Mouse (Mus musculus): ENCODE results near the gene Cfap58. TPM values are rescaled to one million over a fixed set of nuclear protein-coding genes. Genes with fewer than 3 reads are reported as not detected.

The Cfap58 gene
- polyA plus RNA-seq, 1 experiment = not detected

- Histone ChIP-seq H3K9me3 (ENCODE audit: control insufficient read depth, low read length) (peaks cover 3% of the 10 kb centered on the region; the same call in 1 of the 2 replicates), H3K4me3 (replicated peaks) (no peak overlapping the region), H3K27me3 (ENCODE audit: control insufficient read depth) (no peaks in the 10 kb centered on the region), H3K36me3 (ENCODE audit: control insufficient read depth) (no peaks in the 10 kb centered on the region), H3K4me1 (ENCODE audit: control insufficient read depth) (no peaks in the 10 kb centered on the region)
- TF ChIP-seq TAL1 (IDR thresholded peaks at IDR 0.05; ENCODE audit: low read length) (no peak), GATA1 (IDR thresholded peaks at IDR 0.05; ENCODE audit: low read length) (no peak)
Measured at GRCm38 (mm10) chr19:47927032-47927431, 10.4 kb upstream of the Cfap58 start.

- Histone ChIP-seq H3K4me3 (replicated peaks) (no peak overlapping the region), H3K4me1 (ENCODE audit: control insufficient read depth) (no peaks in the 10 kb centered on the region), H3K36me3 (ENCODE audit: control insufficient read depth) (no peaks in the 10 kb centered on the region), H3K9me3 (ENCODE audit: control insufficient read depth, low read length) (peaks cover 3% of the 10 kb centered on the region; the same call in 1 of the 2 replicates), H3K27me3 (ENCODE audit: control insufficient read depth) (no peaks in the 10 kb centered on the region)
- TF ChIP-seq TAL1 (IDR thresholded peaks at IDR 0.05; ENCODE audit: low read length) (no peak), GATA1 (IDR thresholded peaks at IDR 0.05; ENCODE audit: low read length) (no peak)
Measured at GRCm38 (mm10) chr19:47929043-47929442, 8.4 kb upstream of the Cfap58 start.

- TF ChIP-seq GATA1 (IDR thresholded peaks at IDR 0.05; ENCODE audit: low read length) (no peak), TAL1 (IDR thresholded peaks at IDR 0.05; ENCODE audit: low read length) (no peak)
- peaks cover 9% of the 10 kb centered on the region for H3K27me3 ChIP-seq (ENCODE audit: control insufficient read depth)
- no peaks in the 10 kb centered on the region for H3K4me1 ChIP-seq (ENCODE audit: control insufficient read depth)
Measured at GRCm38 (mm10) chr19:47931982-47932638, 5.4 kb upstream of the Cfap58 start.

GRCm38 (mm10) chr19:47934146-47934545, 3.3 kb upstream of the Cfap58 start:
- H3K9me3 ChIP-seq (ENCODE audit: control insufficient read depth, low read length) = no peaks in the 10 kb centered on the region
- H3K36me3 ChIP-seq (ENCODE audit: control insufficient read depth) = no peaks in the 10 kb centered on the region
- H3K27me3 ChIP-seq (ENCODE audit: control insufficient read depth) = peaks cover 27% of the 10 kb centered on the region
- no peak overlapping the region for H3K4me3 ChIP-seq (replicated peaks)
- TF ChIP-seq GATA1 (IDR thresholded peaks at IDR 0.05; ENCODE audit: low read length) = no peak
- TF ChIP-seq TAL1 (IDR thresholded peaks at IDR 0.05; ENCODE audit: low read length) = no peak
- H3K4me1 ChIP-seq (ENCODE audit: control insufficient read depth) = peaks cover 7% of the 10 kb centered on the region

More at GRCm38 (mm10) chr19:47931982-47932638, 5.4 kb upstream of the Cfap58 start:
- Histone ChIP-seq H3K36me3 (ENCODE audit: control insufficient read depth) (no peaks in the 10 kb centered on the region), H3K9me3 (ENCODE audit: control insufficient read depth, low read length) (no peaks in the 10 kb centered on the region), H3K4me3 (replicated peaks) (no peak overlapping the region)

DNA sequence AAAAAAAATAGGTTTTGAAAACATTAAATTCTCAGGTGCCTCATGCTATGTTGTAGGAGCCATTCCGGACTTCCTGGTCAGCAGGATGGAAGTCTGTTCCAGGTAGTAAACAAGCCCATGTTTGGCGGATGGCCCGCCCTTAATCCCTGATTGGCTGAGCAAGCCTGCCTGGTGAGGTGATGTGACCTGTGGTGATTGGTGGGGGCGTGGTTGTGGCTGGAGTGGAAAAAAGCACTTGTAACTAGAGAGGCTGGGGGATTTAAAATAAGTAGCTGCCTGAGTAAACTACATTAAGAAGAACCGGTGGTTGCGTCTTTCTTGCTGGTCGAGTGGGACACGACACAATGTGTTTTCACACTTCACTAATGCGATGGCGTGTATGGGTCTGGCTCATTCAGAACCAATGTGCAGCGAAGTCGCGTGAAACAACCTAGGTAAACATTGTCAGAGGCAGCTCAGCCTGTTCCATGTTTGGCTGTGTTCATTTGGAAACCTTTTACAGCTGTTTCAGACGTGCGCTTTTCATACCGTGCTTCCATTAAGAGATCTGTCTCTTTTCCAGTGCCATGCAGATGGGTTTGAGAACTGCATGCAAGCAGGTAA, 2.7 kb upstream of the Cfap58 start:
- Histone ChIP-seq H3K4me1 (ENCODE audit: control insufficient read depth) (peaks cover 7% of the 10 kb centered on the region), H3K36me3 (ENCODE audit: control insufficient read depth) (no peaks in the 10 kb centered on the region), H3K4me3 (replicated peaks) (no peak overlapping the region), H3K27me3 (ENCODE audit: control insufficient read depth) (peaks cover 28% of the 10 kb centered on the region), H3K9me3 (ENCODE audit: control insufficient read depth, low read length) (no peaks in the 10 kb centered on the region)
- TF ChIP-seq TAL1 (IDR thresholded peaks at IDR 0.05; ENCODE audit: low read length) (no peak), GATA1 (IDR thresholded peaks at IDR 0.05; ENCODE audit: low read length) (no peak)

GRCm38 (mm10) chr19:47935530-47935929, 1.9 kb upstream of the Cfap58 start:
- H3K9me3 ChIP-seq (ENCODE audit: control insufficient read depth, low read length) = no peaks in the 10 kb centered on the region
- peaks cover 31% of the 10 kb centered on the region for H3K27me3 ChIP-seq (ENCODE audit: control insufficient read depth)
- H3K4me3 ChIP-seq (replicated peaks) = no peak overlapping the region
- H3K4me1 ChIP-seq (ENCODE audit: control insufficient read depth) = peaks cover 7% of the 10 kb centered on the region
- no peak for TF ChIP-seq TAL1 (IDR thresholded peaks at IDR 0.05; ENCODE audit: low read length)
- TF ChIP-seq GATA1 (IDR thresholded peaks at IDR 0.05; ENCODE audit: low read length) = no peak
- H3K36me3 ChIP-seq (ENCODE audit: control insufficient read depth) = no peaks in the 10 kb centered on the region

DNA sequence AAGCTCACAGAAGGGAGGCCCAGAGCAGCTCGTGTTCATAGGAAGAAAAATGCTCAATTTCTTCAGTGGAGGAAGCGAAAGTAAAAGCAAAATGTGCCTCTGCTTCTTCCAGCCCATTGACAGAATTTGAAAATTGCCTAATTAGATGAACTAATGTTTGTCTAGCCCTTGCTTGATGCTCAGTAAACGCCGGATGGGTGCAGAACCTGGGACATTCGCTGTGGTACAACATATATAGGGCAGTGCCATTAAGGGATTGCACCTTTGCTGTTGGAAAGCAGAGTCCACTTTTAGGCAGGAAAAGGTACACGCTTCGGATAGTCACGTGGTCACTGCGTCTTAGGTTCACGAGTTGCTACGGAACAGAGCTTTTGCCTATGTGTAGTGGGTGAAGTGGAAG, 985 bp upstream of the Cfap58 start:
- TF ChIP-seq TAL1 (IDR thresholded peaks at IDR 0.05; ENCODE audit: low read length) = no peak
- no peak for TF ChIP-seq GATA1 (IDR thresholded peaks at IDR 0.05; ENCODE audit: low read length)
- Histone ChIP-seq H3K27me3 (ENCODE audit: control insufficient read depth) (peaks cover 31% of the 10 kb centered on the region), H3K4me1 (ENCODE audit: control insufficient read depth) (peaks cover 7% of the 10 kb centered on the region), H3K9me3 (ENCODE audit: control insufficient read depth, low read length) (no peaks in the 10 kb centered on the region), H3K4me3 (replicated peaks) (no peak overlapping the region), H3K36me3 (ENCODE audit: control insufficient read depth) (no peaks in the 10 kb centered on the region)

DNA sequence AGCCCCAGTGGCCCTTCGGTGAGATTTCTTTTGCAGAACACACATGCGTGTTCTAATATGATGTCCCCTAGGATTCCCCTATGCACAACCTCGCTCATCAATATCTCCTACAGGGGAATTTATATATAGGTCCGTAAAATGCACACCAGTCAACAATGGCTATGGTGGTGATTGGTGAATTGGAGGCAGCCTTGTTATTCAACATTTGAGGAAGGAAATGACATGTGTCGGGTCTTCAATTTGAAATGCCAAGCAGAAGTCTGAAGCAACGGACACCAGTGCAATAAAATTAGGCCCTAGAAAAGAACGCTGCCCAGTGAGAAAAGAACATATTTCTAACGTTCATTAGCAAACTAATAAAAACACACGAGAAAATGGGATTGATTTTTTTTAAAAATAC, 537 bp upstream of the Cfap58 start:
- TF ChIP-seq TAL1 (IDR thresholded peaks at IDR 0.05; ENCODE audit: low read length) = no peak
- TF ChIP-seq GATA1 (IDR thresholded peaks at IDR 0.05; ENCODE audit: low read length) = no peak
- H3K4me1 ChIP-seq (ENCODE audit: control insufficient read depth) = peaks cover 7% of the 10 kb centered on the region
- no peak overlapping the region for H3K4me3 ChIP-seq (replicated peaks)
- H3K36me3 ChIP-seq (ENCODE audit: control insufficient read depth) = no peaks in the 10 kb centered on the region
- peaks cover 31% of the 10 kb centered on the region for H3K27me3 ChIP-seq (ENCODE audit: control insufficient read depth)
- no peaks in the 10 kb centered on the region for H3K9me3 ChIP-seq (ENCODE audit: control insufficient read depth, low read length)

DNA sequence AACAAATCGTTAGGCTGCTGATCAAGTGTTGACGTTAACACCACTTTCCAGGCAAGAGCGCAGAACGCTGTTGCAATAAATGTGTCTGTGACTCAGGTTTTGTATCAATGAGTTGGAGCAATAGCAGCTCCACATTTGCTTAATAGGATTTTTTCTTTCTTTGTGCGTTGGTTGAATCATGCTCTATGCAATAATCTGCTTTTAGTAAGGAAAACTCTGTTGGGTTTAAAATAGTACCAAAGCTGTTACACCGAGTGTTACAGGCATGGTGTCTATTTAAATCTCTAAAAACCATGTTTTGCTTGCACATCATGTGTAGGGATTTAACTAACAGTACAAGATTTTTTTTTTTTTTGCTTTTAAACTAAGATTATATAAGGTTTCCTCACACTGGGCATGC, 1.9 kb downstream of the Cfap58 start:
- TF ChIP-seq GATA1 (IDR thresholded peaks at IDR 0.05; ENCODE audit: low read length) = no peak
- no peak for TF ChIP-seq TAL1 (IDR thresholded peaks at IDR 0.05; ENCODE audit: low read length)

More for the DNA sequence above, 1.9 kb downstream of the Cfap58 start:
- H3K4me3 ChIP-seq (replicated peaks) = no peak overlapping the region
- no peaks in the 10 kb centered on the region for H3K9me3 ChIP-seq (ENCODE audit: control insufficient read depth, low read length)
- H3K36me3 ChIP-seq (ENCODE audit: control insufficient read depth) = no peaks in the 10 kb centered on the region
- peaks cover 7% of the 10 kb centered on the region for H3K4me1 ChIP-seq (ENCODE audit: control insufficient read depth)
- H3K27me3 ChIP-seq (ENCODE audit: control insufficient read depth) = peaks cover 33% of the 10 kb centered on the region

All from erythroblast, embryonic 14.5 days (primary cell).